Mouse (Mus musculus): Measurements from ENCODE around the gene Ms4a4c. TPM values are rescaled to one million over a fixed set of nuclear protein-coding genes. Genes with fewer than 3 reads are reported as not detected.
A peak's percentile ranks its signal among the peaks of the same experiment; 100 is the strongest.
"Not testable (repeated sequence)": the region's sequence is repeated elsewhere in the genome, so short reads cannot be mapped to it uniquely, and the experiment has no call there.

Gene Ms4a4c
- total RNA-seq (2014; fragmentation: Nextera tagmentation) = 11.5 and 20.2 TPM in 2 replicates
- 13.5 and 19.6 TPM in 2 replicates for total RNA-seq (2017)

- ATAC-seq (replicated peaks; ENCODE audit: poor library complexity, severe bottlenecking) = peak; percentile 75
These were observed at the start of gene Ms4a4c for GRCm38 (mm10) chr19:11404527-11404926. TSS of gene Ms4a4c (plus strand) at chr19:11404770.

DNA sequence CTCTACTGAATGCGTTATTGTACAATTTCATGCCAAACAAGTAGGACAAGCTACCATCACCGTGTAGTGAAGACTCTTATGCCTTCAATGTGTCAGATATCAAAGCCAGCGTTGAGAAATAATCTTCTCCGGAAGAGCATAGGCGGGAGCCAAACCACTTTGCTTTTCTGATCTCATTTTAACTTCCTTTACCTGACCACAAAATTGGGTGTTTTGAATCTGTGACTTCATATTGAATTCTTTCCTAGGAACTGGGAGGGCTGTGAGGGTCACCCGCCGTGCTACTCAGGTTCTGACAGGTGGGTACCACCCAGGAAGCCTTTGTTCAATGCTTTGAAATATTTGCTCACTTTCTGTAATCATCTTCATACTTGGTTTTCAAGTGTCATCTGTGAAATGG lies 48.8 kb upstream of the Ms4a4c start:
- peak; percentile 76 for ATAC-seq (replicated peaks; ENCODE audit: poor library complexity, severe bottlenecking)

DNA sequence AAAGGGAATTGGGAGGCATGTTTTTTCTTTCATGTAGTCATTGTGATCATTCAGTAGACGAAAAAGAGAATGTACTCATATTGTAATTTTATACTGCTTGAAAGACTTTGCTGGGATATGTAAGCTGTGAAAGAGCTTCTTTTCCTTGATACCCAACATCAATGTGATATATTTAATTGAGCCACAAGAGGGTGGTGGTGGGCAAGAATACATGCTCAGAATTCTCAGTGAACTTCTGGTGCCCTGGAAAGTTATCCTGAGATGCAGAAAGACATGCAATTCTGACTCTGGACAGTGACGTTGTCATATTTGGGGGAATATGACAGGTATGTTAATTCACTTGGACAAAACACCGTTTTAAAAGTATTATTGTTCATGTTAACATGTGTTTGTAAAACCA lies 44.5 kb upstream of the Ms4a4c start:
- peak; percentile 42; the same call in 1 of the 2 replicates for ATAC-seq (replicated peaks; ENCODE audit: poor library complexity, severe bottlenecking)

GRCm38 (mm10) chr19:11362002-11362401 lies 42.6 kb upstream of the Ms4a4c start:
- peak; percentile 22; the same call in 1 of the 2 replicates for ATAC-seq (replicated peaks; ENCODE audit: poor library complexity, severe bottlenecking)

- ATAC-seq (replicated peaks; ENCODE audit: poor library complexity, severe bottlenecking) = peak; percentile 37
These were observed 36.3 kb upstream of the Ms4a4c start for GRCm38 (mm10) chr19:11368310-11368709.

GRCm38 (mm10) chr19:11371181-11371580 lies 33.4 kb upstream of the Ms4a4c start:
- no peak for ATAC-seq (replicated peaks; ENCODE audit: poor library complexity, severe bottlenecking)

DNA sequence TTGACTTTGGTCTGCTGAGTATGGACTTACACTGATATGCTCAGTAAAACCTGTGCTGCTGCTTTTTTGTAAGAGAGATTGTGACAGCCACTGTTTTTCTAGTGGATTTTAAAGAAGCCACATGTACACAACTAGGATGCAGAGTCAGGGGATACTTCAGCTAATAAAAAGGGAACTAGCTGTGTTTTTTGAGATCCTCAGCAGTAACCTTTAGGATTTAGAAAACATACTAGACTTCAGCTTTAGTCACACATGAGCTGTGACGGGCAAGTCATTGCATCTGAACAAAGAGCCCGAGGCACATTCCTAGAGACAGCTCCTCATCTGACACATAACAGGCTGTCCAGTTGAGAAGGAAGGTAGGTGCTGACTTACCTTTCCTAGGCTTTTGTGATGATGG lies 29.3 kb upstream of the Ms4a4c start, which contains the start of gene Ms4a4a:
Gene Ms4a4a (plus strand): TSS at position 251 of the 400 bp plus-strand sequence.
- 0 out of 2 replicates have a peak, but pooled peaks have one; percentile 7 for ATAC-seq (replicated peaks; ENCODE audit: poor library complexity, severe bottlenecking)

DNA sequence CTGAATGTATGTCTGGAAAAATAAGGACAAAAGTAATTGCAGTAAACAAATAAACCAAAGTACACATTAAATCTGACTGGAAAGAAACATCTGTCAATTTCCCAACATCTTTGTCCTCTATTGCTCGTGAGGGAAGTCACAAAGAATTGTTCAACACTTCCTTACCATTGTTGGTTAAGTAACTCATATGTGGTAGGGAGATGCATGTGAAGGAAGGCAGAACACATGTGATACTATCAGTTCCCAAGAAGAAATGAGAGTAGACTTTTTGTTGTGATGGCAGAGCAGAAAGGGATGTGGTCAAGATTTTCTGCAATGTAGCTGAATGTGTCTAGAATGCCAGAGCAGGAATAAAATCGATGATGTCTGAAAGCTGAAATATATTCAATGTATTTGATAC lies 28.2 kb upstream of the Ms4a4c start:
- ATAC-seq (replicated peaks; ENCODE audit: poor library complexity, severe bottlenecking) = peak; percentile 98

- no peak for ATAC-seq (replicated peaks; ENCODE audit: poor library complexity, severe bottlenecking)
These were observed 17.5 kb upstream of the Ms4a4c start for GRCm38 (mm10) chr19:11387109-11387508.

DNA sequence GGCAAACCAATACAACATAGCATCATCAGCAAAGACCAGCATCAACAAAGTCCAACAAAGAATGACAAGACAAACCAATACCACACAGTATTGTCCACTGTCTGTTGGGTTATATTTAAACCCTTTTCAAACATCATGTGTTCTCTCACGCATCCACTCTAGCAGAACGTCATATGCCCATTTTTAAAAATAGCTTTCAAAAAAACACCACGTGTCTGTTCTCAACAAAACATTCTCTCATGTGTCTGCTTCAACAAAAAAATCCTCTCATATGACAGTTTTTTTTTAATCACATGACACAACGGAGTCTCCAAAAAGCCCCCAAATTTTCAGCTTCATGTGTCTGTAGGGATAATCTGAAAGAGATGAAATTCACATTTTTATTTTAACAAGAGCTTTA lies 16.9 kb upstream of the Ms4a4c start:
- ATAC-seq (replicated peaks; ENCODE audit: poor library complexity, severe bottlenecking) = no peak

- no peak for ATAC-seq (replicated peaks; ENCODE audit: poor library complexity, severe bottlenecking)
These were observed 15.6 kb upstream of the Ms4a4c start for GRCm38 (mm10) chr19:11388949-11389348.

DNA sequence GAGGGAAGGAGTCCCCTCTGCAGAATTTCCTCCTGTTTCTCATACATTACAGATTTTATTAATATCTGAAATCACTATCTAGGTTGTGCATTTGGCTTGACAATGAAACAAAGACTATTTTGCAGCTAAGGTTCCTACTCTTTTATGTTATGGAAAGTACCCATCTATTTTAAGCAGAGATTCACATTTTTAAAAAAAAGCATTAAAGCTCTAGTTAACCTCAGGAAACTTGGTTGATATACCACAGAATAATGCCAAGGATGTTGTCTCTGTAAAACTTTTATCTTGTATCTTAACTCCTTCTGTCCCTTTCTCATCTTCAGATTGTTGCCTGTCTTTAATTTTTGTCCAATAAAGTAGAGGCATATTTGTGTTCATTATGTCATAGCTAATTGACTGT lies 8.8 kb upstream of the Ms4a4c start:
- ATAC-seq (replicated peaks; ENCODE audit: poor library complexity, severe bottlenecking) = no peak

GRCm38 (mm10) chr19:11407428-11407827 lies 2.9 kb downstream of the Ms4a4c start:
- ATAC-seq (replicated peaks; ENCODE audit: poor library complexity, severe bottlenecking) = no peak

GRCm38 (mm10) chr19:11408591-11408990 lies 4.0 kb downstream of the Ms4a4c start:
- ATAC-seq (replicated peaks; ENCODE audit: poor library complexity, severe bottlenecking) = no peak; the same call in 1 of the 2 replicates

DNA sequence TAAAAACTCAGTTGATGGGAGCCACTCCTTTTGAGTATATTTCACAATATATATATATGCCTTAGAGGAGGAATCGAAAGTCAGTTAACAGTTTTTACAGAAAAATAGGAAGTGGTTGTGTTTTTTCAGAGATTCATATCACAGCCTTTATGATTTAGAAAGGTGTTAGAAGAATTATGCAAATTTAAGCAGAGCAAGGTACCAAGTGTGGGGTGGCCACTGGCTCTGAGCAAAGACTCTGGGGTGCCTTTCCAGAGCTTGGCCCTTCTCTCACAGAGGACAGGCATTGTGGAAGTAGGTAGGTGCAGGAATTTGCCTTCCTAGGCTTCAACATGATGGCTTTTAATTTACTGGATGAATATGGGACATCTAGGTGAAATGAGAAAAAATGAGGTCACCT lies 7.1 kb downstream of the Ms4a4c start:
- peak; percentile 80 for ATAC-seq (replicated peaks; ENCODE audit: poor library complexity, severe bottlenecking)

DNA sequence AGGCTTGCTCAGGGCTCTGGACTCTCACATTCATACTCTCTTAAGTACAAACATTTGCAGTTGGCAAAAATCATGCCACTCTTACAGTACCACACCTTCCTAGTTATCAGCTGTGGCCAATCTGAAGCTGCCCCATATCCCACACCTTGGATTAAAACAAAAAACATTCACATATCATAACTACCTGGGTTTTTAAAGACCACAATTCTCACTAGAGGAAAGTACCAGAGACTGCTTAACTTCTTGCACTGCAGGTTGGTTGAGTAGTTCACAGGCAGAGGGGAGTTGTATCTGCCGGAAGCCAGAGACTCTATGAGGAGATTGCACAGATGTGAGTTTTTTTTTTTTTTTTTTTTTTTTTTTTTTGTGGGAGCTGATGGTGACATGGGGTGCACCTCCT lies 9.5 kb downstream of the Ms4a4c start:
- no peak for ATAC-seq (replicated peaks; ENCODE audit: poor library complexity, severe bottlenecking)

DNA sequence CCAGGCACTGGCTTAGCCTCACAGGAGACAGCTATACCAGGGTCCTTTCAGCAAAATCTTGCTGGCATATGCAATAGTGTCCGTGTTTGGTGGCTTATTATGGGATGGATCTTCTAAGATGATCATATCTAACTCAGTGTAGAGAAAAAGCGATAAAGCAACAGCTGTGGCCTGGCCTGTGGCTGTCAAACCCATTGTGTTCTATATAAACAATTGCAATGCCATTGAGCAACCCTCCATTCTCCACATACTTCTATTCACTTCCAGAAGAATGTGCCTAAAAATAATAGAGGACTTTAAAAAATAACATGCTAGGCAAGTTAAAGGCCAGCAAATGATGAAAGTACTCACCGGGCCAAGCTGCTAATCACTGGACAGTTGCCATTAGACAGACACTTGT lies 11.0 kb downstream of the Ms4a4c start:
- no peak for ATAC-seq (replicated peaks; ENCODE audit: poor library complexity, severe bottlenecking)

DNA sequence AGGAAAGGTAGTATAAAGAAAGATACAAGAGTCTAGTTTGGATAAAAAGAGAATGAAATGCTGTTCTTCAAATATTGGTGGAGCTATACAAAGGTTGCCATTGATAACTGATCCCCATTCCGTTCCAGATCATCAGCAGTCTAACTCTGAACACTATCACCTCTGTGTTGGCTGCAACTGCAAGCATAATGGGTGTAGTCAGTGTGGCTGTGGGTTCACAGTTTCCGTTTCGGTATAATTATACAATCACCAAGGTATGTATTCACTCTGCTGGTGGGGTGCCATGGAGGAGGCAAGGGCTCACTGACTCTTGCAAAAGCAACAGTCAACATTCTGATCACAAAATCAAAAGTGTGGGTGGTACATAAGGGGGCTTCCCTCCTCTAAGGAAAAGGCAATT lies 14.3 kb downstream of the Ms4a4c start:
- not testable (repeated sequence) for ATAC-seq (replicated peaks; ENCODE audit: poor library complexity, severe bottlenecking)

DNA sequence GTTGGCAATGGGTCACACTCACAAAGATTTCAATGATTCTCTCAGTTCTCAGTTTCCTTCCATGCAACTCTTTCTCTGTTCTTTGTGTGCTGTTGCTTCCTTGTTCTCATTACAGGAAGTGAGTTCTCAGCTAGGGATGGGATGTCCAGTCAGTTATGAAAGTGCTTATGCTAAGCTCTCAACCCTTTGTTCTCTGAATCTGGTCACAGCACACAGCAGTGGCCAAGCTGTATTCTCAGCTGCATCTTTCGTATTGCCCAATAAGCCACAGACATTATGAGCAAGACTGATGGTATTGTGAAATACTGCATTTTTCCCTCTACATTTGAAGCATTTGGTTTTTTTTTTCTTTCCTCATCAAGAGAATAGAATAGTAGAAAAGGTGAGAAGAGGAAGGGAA lies 26.6 kb downstream of the Ms4a4c start:
- ATAC-seq (replicated peaks; ENCODE audit: poor library complexity, severe bottlenecking) = peak; percentile 100

DNA sequence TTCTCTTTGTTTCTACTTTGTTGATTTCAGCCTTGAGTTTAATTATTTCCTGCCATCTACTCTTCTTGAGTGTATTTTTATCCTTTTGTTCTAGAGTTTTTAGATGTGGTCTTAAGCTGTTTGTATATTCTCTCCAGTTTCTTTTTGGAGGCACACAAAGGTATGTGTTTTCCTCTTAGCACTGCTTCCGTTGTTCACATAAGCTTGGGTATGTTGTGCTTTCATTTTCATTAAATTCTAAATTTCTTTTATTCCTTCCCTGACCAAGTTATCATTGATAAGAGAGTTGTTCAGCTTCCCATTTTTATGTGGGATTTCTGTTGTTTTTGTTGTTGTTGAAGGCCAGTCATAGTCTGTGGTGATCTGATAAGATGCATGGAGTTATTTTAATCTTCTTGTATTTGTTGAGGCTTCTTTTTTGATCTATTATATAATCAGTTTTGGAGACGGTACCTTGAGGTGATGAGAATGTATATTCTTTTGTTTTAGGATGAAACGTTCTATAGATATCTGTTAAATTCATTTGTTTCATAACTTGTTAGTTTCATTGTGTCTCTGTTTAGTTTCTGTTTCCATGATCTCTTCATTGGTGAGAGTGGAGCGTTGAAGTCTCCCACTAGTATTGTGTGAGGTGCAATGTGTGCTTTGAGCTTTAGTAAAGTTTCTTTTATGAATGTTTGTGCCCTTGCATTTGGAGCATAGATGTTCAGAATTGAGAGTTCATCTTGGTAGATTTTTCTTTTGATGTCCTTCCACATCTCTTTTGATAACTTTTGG lies 30.7 kb downstream of the Ms4a4c start:
- no peak for ATAC-seq (replicated peaks; ENCODE audit: poor library complexity, severe bottlenecking)

DNA sequence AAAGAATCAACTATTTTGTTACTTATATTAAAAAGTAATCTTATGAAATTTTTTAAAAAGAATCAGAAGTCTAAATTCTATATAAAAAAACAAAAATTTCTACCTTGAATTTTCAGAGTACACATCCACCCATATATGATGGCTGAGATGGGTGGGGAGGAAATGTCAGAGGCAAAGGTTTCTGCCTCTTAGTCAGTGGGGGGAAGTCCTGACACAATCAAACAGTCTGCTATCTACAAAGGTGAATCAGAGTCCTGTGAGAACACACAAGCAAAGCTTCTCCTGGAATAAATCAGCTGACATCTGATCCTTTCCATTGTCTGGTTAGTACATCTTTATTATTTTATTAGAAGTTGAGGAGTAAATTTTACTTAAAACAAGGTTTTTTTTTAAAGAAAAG lies 38.8 kb downstream of the Ms4a4c start, which contains the start of gene Ms4a4b:
Gene Ms4a4b (plus strand): TSS at position 216 of the 400 bp plus-strand sequence.
- ATAC-seq (replicated peaks; ENCODE audit: poor library complexity, severe bottlenecking) = no peak

- no peak for ATAC-seq (replicated peaks; ENCODE audit: poor library complexity, severe bottlenecking)
These were observed 39.4 kb downstream of the Ms4a4c start for GRCm38 (mm10) chr19:11443964-11444363.

All from granulocyte monocyte progenitor cell, adult 5-6 weeks (primary cell).